Mouse (Mus musculus): ENCODE data around the gene Nlrx1.
A peak's percentile ranks its signal among the peaks of the same experiment; 100 is the strongest.

Gene Nlrx1

DNA sequence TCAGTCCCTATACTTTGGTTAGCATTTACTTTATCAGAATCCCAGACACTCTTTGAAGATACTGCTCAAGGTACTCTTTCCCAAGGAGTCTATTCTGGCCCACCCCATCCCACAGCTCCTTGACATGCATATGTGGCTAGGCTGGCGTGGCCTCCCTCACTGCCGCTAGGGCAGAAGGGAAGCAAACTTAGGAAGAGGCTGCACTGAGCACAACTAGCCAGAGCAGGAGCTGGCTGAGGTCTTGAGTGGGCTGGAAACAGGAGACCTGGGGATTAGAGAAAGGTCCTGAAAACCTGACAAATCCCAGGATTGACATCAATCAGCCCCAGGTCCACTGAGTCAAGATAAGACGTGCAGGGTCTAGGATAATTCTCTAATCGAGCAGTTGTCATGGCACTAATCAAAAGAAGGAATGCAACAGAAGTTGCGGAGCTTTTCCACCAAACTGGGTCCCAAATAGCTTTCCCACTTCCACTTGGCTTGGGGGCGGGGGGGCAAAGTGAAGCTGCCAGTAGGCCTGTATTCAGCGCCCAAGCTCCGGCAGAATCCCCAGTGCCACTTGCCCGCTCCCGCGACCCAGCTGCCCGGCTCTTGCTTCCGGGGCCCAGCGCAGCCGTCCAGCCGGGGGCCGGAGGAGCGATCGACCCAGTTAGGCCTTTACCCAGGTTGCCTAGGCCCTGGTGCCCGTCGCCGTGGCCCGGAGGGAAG, 926 bp downstream of the Nlrx1 start:
- peak; percentile 29 for DNase-seq

DNA sequence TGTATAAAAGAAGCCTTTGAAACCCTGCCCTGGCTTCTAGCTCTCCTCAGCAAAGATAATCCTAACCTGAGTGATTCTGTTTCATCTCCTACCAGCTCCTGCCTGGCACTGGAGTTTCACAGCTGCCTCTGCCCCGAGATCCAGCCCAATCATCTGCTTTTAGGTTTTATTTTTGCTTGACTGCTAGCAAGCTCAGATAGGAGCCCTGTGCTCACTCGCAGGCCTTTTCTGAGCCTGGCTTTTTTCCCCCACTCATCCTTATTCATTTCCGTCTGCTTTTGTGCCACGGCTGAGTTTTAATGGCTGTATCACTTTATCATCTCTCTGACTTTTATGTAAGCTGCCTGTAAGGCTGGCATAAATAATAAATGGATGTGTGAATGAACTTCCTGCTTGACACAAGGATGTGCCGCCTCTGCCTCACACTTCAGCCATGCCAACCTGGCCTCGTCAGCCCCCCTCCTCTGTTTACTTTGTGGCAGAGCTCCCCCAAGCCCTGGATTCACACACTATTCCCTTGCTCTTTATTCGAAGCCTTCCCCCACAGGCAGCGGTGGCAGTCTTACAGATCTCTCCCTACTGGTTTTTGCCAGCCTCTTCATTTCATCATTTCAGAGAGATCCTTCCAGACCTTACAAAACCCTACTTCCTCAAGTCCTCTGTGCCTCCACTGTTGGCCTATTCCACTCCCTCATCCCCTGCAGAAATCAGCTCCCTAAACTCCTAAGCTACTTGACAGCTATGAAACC, 1.7 kb downstream of the Nlrx1 start:
- no peak for DNase-seq

DNA sequence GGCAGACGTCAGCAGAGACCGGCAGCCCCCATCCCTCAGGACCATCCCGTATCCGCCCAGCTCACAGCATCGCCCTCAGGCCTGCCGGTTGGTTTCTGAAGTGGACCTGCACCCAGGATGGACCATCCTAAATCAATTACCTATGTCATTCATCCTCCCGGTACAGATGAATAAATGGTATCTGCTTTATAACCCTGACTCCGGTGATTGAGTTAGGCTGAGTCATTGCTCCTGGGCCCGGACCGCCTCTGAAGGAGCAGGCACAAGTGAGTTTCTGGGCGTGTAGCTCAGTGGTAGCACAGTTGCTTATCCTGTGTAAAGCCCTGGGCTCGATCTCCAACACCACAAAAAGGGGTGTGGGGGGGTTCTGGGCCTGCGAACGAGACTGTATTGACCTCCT, 7.0 kb downstream of the Nlrx1 start:
- DNase-seq, result no peak

DNA sequence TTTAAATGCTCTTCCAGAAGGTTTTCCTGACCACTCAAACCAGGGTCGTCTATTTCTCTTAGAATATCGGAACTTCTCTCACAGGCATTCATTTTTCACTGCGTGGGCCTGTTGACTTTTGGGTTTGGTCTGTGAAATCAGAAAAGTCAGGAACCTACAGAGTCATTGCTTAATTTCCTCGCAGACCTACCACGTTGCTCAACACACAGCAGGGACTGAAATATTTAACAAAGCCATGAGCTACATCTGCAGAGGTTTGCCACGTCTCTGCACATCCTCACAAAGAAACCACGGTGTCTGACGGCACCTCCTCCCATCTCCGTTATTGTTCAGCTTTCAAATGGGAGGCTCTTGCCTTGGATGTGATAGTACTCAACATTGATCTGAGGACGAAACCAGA, 9.4 kb downstream of the Nlrx1 start:
- no peak for DNase-seq

DNA sequence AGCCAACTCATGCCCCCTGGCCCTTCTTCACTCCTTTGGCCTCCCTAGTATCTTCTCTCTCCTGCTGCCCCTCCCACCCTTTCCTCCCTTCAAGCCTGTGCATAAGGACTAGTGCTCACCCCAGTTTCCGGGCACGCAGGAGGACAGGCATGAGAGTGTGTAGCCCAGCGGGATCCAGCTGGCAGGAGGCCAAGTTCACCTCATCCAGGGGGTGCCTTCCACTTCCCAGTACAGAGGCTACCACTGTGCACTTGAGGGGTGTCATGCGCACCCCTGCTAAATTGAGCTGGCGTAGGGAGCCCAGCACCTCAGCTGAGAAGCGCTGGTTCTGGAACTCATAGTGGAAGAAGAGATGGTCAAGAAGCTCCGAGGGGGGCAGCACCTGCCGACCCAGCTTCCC, 12.2 kb downstream of the Nlrx1 start:
- no peak for DNase-seq

DNA sequence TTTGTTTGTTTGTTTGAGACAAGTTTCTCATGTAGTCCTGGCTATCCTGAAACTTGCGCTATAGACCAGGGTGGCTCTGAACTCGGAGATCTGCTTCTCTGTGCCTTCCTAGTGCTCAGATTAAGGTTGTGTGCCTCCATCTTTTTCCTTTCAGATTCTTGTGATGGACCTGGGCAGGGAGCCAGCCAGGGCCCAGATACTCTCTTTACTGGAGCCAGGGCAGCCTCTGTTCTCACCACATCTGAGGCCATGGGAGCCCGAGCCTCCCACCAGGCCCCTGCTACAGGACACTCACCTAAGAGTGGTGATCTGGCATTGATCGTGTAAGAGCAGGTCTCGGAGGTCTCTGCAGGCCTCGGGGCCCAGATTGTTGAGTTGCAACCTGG, 13.3 kb downstream of the Nlrx1 start:
- no peak for DNase-seq

DNA sequence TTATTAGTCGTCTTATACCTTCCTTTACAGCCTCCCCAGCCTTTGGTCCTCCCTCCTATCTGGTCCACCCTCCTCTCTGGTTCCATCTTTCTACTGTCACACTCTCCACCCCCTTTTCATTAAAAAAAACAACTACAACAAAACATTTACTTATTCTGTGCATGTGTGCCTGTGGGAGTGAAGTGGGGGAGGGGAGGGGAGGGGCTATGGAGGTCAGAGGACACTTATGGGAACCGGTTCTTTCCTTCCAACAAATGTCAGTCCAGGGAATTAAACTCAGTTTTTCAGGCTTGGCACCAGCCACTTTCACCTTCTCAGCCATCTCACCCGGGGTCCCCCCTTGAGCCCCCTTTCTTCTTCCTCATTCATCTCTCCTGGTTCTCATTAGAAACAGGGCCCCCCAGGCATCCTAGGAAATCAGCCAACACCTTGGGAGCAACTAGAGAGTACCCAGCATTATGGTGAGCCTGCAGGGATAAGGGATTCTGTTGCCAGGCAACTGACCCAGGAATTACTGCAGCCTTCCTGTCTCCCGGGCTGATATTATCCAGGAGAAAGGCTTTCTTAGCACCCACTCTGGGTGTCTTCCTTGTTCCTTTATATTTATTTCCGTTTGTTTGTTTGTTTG, 13.8 kb downstream of the Nlrx1 start:
- no peak for DNase-seq

DNA sequence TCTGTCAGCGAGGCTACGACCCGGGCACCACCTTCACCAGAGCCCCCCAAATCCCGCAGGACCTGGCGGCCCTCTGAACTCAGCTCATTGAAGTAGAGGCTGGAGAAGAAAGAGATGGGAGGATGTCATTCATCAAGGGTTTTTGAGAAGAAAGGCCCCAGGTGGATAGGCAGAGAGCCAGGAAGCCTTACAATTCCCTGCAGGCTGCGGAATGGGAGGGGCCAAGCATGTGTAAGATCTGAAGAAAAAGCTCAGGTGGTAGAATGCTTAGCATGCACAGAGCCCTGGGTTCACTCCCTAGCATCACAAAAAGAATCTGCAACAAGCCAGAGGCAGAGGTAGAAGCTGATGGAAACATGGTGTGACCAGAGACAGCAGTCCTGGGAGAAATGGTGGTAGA, 15.0 kb downstream of the Nlrx1 start:
- no peak for DNase-seq

DNA sequence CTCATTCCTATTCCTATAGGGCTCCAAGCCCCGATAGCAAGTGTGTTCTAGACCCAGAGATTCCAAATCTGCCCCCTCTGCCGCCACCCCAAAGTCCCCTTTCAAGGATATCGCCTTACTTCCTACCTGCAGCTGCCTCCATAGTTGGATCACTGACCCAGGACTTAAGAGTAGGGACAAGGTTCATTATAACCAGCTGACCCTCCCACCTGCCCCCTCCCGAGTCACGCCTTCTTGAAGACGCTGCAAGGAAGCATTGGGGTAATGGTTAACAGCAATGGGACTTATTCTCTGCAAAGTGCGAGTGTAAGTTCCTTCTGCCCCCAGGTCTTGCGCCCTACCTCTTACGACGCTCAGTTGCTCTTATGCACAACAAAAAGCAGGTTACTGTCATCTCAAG, 17.1 kb downstream of the Nlrx1 start, which contains the start of gene Pdzd3:
Pdzd3 (minus strand) TSS at position 158 of the 400 bp plus-strand sequence.
- no peak for DNase-seq

DNA sequence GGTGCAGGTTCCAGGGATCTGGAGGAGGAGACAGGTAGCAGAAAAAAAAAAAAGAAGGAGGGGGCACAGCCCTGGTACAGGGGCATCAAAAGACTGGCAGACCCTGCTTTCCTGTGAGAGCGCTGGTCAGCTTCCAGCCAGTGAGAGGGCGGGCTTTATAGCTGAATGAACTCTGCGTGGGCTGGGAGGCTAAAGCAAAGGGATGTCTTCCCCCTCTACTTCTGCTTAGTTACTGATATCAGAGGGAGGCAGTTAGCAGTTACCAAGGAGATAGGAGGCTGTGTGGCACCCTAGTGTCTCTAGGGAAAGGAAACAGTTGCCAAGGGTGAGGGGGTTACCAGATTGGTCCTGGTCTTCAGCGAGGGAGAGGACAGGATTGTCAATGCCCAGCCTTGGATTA, 18.0 kb downstream of the Nlrx1 start:
- DNase-seq, result no peak

DNA sequence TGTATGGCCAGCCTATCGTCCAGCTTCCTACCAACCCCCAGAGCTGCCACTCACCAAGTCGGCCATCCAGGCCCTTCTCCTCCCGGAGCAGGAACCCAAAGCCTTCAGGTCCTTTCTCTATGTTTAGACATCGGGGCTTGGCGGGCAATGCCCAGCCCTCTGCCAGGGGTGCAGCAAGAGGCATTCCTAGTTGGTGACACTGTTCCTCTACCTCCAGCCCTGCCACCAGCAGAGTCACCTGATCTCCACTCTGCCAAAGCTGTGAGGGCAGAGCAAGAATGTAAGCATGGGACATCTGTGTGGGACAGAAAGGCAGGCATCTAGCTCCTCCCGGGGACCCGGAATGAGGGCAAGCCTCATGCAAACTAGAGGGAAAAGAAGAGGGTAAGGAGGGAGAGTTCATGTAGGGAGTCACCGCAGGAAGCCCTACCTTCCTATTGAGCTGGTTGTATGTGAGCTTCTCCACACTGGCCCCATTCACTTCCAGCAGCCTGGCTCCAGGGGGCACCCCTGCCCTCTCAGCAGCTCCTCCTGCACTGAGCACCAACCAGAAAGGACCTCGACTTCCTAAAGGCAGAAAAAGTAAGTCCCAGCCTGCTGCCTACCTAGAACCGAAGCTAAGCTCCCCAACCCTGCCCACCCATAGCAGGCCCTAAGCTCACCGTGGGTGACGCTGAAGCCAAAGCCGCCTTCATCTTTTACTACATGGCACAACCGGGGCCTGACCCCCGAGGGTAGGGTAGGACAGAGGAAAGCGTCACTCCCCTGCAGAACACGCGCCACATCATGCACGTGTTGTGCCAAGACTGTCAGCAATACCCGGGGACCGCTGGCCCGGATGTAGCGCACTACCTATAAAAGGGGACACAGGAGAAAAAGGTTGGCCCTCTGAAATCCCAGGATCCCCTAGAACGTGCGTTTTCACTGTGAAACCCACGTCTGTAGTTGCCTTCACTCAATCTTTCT, 18.9 kb downstream of the Nlrx1 start:
- DNase-seq, result peak; percentile 71

DNA sequence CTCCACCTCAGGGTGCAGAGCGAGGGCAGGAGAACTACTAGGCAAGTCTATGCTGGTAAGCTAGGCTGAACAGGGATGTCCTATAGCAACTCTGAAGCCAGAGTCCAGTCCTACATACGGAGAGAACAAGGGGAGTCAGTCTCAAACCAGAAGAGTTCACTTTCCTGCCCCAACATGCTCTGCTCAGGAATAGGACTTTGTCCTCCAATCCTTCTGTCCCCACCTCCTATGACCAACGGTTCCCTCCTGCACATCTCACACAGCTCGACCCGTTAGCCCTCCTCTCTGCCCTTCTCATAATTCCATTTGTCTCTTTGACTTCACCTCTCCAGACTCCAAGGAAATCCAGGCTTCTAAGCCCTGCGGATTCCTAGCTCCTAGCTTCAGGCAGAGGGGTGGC, 20.5 kb downstream of the Nlrx1 start:
- DNase-seq, result no peak

DNA sequence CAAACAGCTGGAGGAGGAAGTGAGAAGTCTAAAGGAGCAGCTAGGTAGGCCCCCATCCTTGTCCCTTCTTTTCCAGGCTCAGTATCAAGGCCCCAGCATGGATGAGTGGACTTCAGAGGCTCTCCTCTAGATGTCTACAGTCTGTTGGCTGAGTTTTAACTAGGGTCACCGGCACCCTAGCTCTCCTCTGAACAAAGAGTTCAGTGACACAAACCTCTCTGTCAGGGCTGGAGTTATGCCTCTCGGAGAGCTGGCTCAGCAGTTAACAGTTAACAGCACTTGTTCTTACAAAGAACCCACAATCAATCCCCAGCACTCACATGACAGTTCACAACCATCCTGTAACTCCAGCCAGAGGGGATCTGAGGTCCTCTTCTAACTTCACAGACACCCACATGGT, 24.8 kb downstream of the Nlrx1 start:
- DNase-seq, result no peak

DNA sequence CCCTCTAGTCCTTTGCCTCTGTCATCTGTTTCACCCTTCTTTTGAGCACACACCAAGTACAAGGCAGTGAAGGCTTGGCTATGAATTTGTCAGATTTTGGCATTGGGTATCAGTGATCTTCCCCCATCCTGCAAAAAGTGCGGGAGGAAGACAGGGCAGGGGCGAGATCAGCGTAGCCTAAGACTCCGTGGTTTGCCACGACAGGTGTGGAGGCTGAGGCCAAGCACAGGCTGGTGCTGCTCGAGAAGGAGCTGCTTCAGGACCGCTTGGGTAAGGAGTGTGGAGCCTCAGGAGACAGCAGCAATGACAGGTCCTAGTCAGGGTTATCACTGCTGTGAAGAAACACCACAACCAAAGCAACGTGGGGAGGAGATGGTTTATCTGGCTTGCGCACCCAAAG, 27.0 kb downstream of the Nlrx1 start:
- DNase-seq, result no peak

DNA sequence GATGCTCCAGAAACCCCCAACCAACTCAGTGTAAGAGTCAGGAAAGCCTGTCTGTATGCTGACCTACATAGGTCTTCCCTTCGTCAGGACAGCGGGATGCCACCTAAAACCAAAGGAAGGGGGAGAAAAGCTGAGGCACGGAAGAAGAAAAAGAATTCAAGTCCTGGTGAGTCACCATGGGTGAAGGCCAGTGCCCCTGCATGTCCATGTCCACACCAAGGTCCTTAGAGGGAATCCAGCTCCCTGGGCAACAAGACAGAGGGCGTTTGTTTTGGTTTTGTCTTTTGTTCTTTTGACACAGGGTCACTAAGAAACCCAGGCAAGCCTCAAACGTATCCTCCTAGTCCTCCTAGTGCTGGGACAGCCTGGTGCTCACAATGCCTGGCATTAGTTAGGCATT, 27.5 kb downstream of the Nlrx1 start:
- DNase-seq, result no peak

DNA sequence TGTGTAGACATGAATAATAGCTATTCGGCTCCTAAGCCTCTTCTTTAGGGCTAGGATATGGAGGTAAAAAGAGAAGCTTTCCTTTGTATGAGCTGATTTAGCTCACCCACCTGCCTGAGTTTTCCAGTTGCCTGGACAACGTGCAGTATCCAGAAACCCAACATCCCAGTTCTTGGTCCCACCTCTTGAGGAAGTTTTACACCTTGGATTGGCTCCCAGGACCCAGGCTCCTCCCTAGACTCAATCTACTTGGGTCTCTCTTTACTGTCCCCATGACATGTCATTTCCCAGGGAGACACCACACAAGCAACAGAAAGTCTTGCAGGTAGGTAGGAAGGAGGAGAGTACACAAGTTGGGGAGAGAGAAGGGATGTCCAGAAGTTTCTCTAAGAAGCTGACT, 28.0 kb downstream of the Nlrx1 start, which contains the start of gene Ccdc153:
Ccdc153 (plus strand) TSS at position 278 of the 400 bp plus-strand sequence.
- no peak for DNase-seq

DNA sequence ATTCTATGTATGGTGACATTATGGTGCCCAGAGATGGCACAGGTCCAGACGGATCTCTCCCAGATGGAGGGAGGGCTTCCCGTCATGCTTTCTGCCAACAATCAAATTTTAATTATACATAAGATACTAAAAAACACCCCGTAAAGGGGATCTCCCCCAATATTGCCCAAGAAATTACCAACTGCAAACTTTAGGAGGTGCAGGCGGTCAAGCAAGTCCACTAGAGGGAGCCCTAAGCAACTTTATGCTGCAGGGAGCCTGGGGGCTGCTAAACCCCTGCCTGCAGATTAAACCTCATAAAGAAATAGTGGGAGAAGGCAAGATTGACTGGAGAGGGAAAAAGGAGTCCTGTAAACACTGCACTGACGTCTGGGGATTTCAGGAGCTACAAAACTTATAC, 29.0 kb downstream of the Nlrx1 start:
- DNase-seq, result peak; percentile 75

DNA sequence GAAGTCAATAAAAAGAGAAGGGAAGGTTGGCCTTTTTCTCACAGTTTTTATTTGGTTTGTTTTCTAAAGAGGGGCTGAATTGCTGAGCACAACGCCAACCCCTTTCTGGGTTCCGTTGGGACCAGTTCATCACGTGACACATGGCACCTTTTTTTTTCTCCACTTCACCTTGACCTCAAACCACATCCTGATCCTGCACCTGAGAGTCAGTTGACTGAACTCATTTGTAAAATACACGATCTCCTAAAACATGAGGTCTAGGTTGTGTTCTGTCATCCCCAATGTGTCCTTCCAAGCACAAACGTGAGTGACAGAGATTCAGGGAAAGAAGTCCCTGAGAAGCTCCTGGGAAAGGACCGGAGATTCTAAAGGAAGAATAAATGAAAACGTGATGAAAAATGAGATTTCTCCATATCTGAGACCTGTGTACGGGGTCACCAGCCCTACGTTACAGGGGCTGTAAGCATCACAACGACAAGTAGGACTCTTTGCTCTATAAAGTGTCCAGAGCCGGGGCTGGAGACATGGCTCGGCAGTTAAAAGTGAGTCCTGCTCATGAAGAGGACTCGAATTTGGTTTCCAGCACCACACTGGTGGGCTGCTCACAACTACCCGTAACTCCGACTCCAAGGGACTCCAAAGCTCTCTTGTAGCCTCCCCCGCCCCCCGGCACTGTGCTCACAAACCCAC, 29.8 kb downstream of the Nlrx1 start:
- no peak for DNase-seq

DNA sequence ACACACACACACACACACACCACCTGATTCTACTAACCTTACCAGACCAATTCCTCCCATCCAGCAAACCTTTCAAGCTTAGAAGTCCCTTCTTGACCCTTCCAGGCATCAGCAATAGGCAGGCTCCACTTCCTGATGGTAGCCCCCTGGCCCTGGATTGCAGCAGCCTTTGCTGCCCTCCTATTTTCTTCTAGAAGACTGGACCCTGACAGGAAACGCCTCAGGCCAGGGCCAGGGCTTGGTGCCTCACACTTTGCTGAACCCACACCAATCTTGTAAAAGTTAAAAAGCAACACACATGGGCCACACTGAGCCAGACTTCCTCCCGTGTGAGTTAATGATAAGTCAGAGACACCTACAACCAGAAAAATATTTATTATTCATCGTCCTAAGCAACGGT, 31.3 kb downstream of the Nlrx1 start:
- DNase-seq, result no peak

DNA sequence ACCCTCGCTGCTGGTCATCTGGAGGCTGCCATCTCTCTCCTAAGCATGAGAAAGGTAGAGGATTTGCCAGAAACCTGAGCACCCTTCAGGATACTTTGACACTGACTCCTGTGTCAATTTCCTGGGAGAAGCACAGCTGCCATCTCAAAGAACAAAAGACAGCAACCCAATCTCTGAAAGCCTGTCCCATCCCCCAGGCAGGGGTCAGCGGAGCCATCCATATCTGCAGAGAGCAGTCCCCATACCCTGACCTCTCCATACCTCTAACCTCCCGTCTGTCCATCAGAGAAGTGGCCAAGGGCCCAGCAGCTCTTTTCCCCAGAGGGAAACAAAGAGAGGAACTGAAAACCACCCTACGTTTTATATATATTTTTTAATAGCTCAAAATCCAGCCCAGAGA, 31.8 kb downstream of the Nlrx1 start:
- no peak for DNase-seq

DNA sequence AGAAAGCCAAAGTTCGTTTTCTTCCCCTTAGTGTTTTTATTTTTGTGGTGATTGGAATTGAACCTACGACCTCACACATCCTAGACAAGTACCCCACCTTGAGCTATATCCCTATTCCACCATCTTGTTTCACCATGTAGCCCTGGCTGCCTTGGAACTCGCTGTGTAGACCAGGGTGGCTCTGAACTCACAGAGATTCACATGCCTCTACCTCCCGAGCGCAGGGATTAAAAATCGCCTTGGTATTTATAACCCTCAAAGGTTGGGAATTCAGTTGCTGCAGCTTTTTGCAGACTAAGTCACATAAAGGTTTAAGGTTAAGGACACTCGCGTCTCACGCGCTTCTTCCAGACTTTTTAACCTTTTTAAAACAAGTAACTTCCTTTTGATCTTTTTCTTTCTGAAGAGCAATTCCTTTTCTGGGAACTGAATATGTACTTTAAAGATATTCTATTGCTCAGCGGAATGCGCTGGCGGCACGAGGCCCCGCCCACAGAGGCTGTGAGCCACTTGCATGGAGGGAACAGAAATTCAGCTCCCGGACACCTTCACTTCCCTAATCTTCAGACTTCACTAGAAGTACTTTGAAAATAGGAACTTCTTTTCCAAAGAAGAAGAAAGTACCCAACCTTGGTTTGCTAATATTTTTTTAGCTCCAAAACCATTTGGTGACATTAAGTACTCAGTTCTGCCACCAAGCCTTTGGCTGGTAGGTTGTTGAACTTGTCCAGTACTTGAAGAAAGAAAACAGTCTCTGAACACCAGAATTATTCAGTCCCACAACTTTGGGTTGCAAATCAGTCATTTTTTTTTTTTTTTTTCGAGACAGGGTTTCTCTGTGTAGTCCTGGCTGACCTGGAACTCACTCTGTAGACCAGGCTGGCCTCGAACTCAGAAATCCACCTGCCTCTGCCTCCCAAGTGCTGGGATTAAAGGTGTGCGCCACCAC, 33.6 kb downstream of the Nlrx1 start:
- peak; percentile 65 for DNase-seq
